Mouse (Mus musculus): ENCODE measurements around the gene Gm20765. TPM values are rescaled to one million over a fixed set of nuclear protein-coding genes. Genes with fewer than 3 reads are reported as not detected.

The Gm20765 gene
- total and polyA plus RNA-seq, 3 experiments, result not detected

- Histone ChIP-seq H3K27me3 (ENCODE audit: control insufficient read depth in 1 of 2, insufficient read depth in 2 of 2, low read length in 2 of 2) (no peaks in the 10 kb centered on the region), H3K79me2 (ENCODE audit: control insufficient read depth, insufficient read depth, low read length, poor library complexity) (no peaks in the 10 kb centered on the region), H3K36me3 (ENCODE audit: control insufficient read depth in 1 of 2, insufficient read depth in 2 of 2, low read length in 2 of 2) (no peaks in the 10 kb centered on the region), H3K9me3 (replicated peaks; ENCODE audit: insufficient read depth, low read length) (no peaks in the 10 kb centered on the region), H3K27ac (ENCODE audit: control insufficient read depth, low read depth, low read length) (no peak overlapping the region), H3K4me3 (ENCODE audit: control insufficient read depth in 1 of 2, insufficient read depth in 1 of 2, low read depth in 2 of 2, low read length in 2 of 2) (no peak overlapping the region), H3K4me1 (ENCODE audit: control insufficient read depth in 1 of 2, insufficient read depth in 2 of 2, low read length in 2 of 2) (no peaks in the 10 kb centered on the region), H3K9ac (ENCODE audit: control insufficient read depth, low read depth, low read length, poor library complexity, severe bottlenecking) (no peak overlapping the region)
- TF ChIP-seq MAX (IDR thresholded peaks at IDR 0.05; ENCODE audit: low read length), result no peak
- TF ChIP-seq ZKSCAN1 (IDR thresholded peaks at IDR 0.05; ENCODE audit: low read depth, low read length), result no peak
- TF ChIP-seq ZNF384 (IDR thresholded peaks at IDR 0.05; ENCODE audit: low read depth, low read length), result no peak
- TF ChIP-seq JUND (IDR thresholded peaks at IDR 0.05; ENCODE audit: low read depth, low read length), result no peak
- no peak for TF ChIP-seq MXI1 (IDR thresholded peaks at IDR 0.05; ENCODE audit: low read depth, low read length)
- no peak for TF ChIP-seq BHLHE40 (IDR thresholded peaks at IDR 0.05; ENCODE audit: borderline replicate concordance, low read depth, low read length)
- TF ChIP-seq USF1 (IDR thresholded peaks at IDR 0.05; ENCODE audit: low read depth, low read length), result no peak
- TF ChIP-seq ELF1 (IDR thresholded peaks at IDR 0.05; ENCODE audit: low read depth, low read length), result no peak
- no peak for TF ChIP-seq POLR2A (IDR thresholded peaks at IDR 0.05; ENCODE audit: control insufficient read depth in 1 of 2, insufficient read depth in 1 of 2, low read depth in 1 of 2, low read length in 2 of 2, poor library complexity in 1 of 2)
- TF ChIP-seq UBTF (IDR thresholded peaks at IDR 0.05; ENCODE audit: borderline replicate concordance, insufficient read depth, low read depth, low read length), result no peak
- no peak for TF ChIP-seq ETS1 (IDR thresholded peaks at IDR 0.05; ENCODE audit: low read depth, low read length)
- no peak for TF ChIP-seq ZMIZ1 (IDR thresholded peaks at IDR 0.05; ENCODE audit: low read depth, low read length)
- no peak for TF ChIP-seq CTCF (IDR thresholded peaks at IDR 0.05 in 2 of 3, conservative IDR thresholded peaks at IDR 0.05 in 1 of 3; ENCODE audit: control insufficient read depth in 1 of 3, insufficient read depth in 1 of 3, low read depth in 2 of 3, low read length in 3 of 3, poor library complexity in 1 of 3, severe bottlenecking in 1 of 3)
- TF ChIP-seq GATA1 (IDR thresholded peaks at IDR 0.05; ENCODE audit: low read depth, low read length), result no peak
- TF ChIP-seq MYC (IDR thresholded peaks at IDR 0.05; ENCODE audit: low read depth, low read length), result no peak
- DNase-seq (ENCODE audit: low read depth, low spot score), result no peak
These were observed 29.2 kb downstream of the Gm20765 start for GRCm38 (mm10) chr10:104214527-104214926.

- no peaks in the 10 kb centered on the region for H3K27me3 ChIP-seq (ENCODE audit: control insufficient read depth in 1 of 2, insufficient read depth in 2 of 2, low read length in 2 of 2)
- H3K9me3 ChIP-seq (replicated peaks; ENCODE audit: insufficient read depth, low read length), result no peaks in the 10 kb centered on the region
- H3K4me1 ChIP-seq (ENCODE audit: control insufficient read depth in 1 of 2, insufficient read depth in 2 of 2, low read length in 2 of 2), result no peaks in the 10 kb centered on the region
- H3K4me3 ChIP-seq (ENCODE audit: control insufficient read depth in 1 of 2, insufficient read depth in 1 of 2, low read depth in 2 of 2, low read length in 2 of 2), result no peak overlapping the region
- no peaks in the 10 kb centered on the region for H3K36me3 ChIP-seq (ENCODE audit: control insufficient read depth in 1 of 2, insufficient read depth in 2 of 2, low read length in 2 of 2)
- no peak for DNase-seq (ENCODE audit: low read depth, low spot score)
- H3K27ac ChIP-seq (ENCODE audit: control insufficient read depth, low read depth, low read length), result no peak overlapping the region
- no peak overlapping the region for H3K9ac ChIP-seq (ENCODE audit: control insufficient read depth, low read depth, low read length, poor library complexity, severe bottlenecking)
- H3K79me2 ChIP-seq (ENCODE audit: control insufficient read depth, insufficient read depth, low read length, poor library complexity), result no peaks in the 10 kb centered on the region
- TF ChIP-seq CHD2 (IDR thresholded peaks at IDR 0.05; ENCODE audit: low read length) (no peak), JUND (IDR thresholded peaks at IDR 0.05; ENCODE audit: low read depth, low read length) (no peak), ETS1 (IDR thresholded peaks at IDR 0.05; ENCODE audit: low read depth, low read length) (no peak), HCFC1 (IDR thresholded peaks at IDR 0.05; ENCODE audit: low read depth, low read length) (no peak), ZMIZ1 (IDR thresholded peaks at IDR 0.05; ENCODE audit: low read depth, low read length) (no peak), KAT2A (conservative IDR thresholded peaks at IDR 0.05; ENCODE audit: low read depth, low read length) (no peak), GABPA (IDR thresholded peaks at IDR 0.05; ENCODE audit: low read depth, low read length) (no peak), TAL1 (IDR thresholded peaks at IDR 0.05; ENCODE audit: low read length) (no peak), POLR2AphosphoS2 (IDR thresholded peaks at IDR 0.05; ENCODE audit: low read length) (no peak), ZC3H11A (IDR thresholded peaks at IDR 0.05; ENCODE audit: low read depth, low read length) (no peak), TCF12 (IDR thresholded peaks at IDR 0.05; ENCODE audit: low read depth, low read length) (no peak), USF2 (IDR thresholded peaks at IDR 0.05; ENCODE audit: borderline replicate concordance in 1 of 2, insufficient read depth in 1 of 2, low read depth in 1 of 2, low read length in 2 of 2) (no peak)
These were observed 35.1 kb downstream of the Gm20765 start for GRCm38 (mm10) chr10:104220303-104221021.
